Mouse (Mus musculus) adrenal gland (tissue): ENCODE measurements around the gene Gatad2b.

Experiments
- intact Hi-C: fragments of 180-260 bp; cut with DNase I; formaldehyde crosslinking; loops from one replicate; pipeline ENCODE4 v1.15.1; 2025

Gatad2b gene

GRCm38 (mm10) chr3:90374368-90374767, 81.4 kb downstream of the Gatad2b start:
- intact Hi-C loops, result loop anchor here (5.0 kb wide), 2 partner anchors 82 to 152 kb away; partner anchors contain the start of gene Gatad2b

DNA sequence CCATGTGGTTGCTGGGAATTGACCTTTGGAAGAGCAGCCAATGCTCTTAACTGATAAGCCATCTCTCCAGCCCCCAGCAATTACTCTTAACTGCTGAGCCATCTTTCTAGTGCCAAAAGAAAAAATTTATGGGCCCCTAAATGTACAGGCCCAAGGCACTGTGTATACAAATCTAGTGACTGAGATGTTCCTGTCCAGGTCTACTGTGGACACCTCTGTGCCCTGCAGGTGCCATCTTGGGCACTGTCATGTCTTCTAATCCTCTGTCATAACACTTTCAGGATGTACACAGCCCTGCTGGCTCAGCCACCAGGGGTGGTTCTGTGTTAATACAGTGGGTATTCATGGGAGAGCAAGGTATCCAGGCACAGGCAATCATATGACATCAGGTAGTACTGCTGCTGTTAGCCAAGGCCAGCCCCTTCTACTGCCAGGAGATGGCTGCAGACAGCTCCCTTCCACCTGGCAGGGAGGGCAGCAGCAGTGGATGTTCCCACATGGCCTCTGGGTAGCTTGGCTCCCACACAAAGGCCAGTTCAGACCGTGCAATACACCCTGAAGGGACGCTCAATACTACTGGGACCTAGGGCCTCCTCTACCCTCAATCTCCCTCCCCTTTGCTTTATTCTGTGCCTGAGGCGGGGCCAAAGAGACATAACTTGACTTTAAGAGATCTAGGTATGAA, 82.7 kb downstream of the Gatad2b start:
- intact Hi-C loops, result no loop called here

- intact Hi-C loops, result no loop called here
Observed at GRCm38 (mm10) chr3:90376247-90376585, 83.2 kb downstream of the Gatad2b start.

GRCm38 (mm10) chr3:90378496-90378895, 85.5 kb downstream of the Gatad2b start:
- intact Hi-C loops, result no loop called here

DNA sequence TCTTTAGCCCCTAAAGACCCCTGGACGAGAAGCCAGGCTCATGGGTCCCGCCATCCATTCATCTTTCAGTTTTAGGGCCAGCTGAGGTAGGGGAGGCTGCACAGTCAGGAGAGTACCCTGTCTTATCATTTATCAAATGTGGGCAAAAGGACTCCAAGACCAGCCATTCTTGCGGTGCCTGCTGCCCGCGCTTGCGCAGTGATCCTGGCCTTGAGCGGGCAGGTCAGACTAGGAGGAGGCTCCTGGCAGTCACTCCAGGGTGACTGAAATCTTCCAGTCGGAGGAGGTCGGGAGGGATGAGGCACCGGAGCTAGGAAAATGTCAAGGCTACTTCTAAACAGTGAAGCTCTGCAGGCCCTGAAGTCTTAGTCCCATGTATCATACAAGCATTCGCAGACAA, 88.7 kb downstream of the Gatad2b start:
- intact Hi-C loops, result no loop called here

DNA sequence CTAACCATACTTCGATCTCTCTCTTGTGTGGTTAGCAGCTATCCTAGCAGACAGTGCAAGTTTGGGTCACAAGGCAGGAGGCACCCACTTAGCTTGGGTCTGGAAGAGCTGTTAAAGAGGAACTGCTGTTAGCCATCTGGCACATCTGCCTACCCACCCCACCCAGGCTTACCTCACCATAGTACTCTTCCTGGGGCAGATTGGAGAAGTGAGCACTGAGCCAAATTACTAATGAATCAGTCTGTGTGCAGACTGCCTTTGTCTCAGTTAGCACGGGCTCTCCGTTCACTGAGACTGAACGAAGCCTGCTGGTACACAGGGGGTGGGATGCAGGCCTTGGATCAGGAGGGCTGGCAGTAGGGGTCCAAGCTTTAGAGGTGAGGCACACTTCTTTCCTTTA, 90.7 kb downstream of the Gatad2b start:
- intact Hi-C loops, result no loop called here

DNA sequence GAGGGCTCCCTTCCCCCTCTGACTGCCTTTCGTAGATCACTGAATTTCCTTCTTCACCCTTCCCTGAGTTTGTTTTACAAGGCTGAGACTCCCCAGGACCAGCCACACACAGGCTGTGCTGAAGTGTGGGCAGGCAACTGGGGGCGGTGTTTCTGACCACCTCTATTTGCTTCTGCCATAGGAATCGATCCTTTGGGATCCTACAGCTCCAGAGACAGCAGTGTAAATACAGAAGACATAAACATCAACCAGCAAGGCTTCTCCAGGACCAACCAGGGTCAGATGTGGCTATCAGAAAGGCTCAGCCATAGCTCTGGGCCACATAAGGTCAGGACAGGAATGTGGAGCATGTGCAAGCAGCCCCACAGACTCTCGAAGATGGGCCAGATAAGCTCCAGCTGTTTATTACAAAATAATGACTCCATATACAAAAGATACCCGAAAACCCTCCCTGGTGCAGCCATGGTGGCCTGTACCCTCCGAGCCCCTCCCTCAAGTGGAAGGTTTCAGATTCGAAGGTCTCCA, 91.9 kb downstream of the Gatad2b start:
- intact Hi-C loops, result no loop called here

DNA sequence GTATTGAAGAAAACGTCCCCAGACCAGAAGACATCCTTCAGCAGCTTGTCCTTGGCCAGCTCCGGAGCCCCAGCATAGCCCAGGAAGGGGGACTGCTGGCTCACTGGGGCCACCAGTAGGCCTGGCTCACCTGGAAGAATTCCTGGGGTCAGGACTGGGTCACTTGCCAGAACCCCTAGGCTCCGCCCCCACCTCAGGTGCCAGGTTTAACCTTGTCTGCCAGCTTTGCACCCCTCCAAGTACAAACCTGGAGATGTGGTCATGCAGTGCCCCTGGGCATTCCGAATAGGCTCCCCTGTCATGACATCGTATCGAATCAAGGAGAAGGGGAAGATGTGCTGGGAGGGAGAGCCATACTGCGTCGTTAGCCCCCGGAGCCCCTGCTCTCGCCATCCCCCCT, 93.8 kb downstream of the Gatad2b start:
- intact Hi-C loops, result no loop called here

DNA sequence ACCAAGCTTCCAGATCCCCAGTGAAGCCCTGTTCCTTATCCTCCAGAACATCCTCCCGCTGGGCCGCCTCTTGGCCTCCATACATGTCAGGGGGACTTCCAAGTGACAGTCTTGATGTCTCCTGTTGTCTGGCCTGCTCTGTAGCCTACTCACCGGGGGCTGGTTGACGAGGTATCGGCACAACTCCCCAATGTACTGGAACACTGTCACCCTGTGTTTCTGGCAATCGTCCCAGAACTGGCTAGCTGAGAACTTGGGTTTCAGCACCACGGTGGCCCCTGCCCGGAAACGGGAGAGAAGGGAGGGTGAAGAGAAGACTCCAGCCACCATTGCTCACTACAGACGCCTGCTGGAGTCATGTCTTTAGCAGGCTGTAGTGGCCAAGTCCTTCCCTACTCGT, 94.5 kb downstream of the Gatad2b start:
- intact Hi-C loops, result no loop called here

- intact Hi-C loops, result no loop called here
Observed at GRCm38 (mm10) chr3:90388192-90388591, 95.2 kb downstream of the Gatad2b start.

- intact Hi-C loops, result no loop called here
Observed at GRCm38 (mm10) chr3:90388726-90389510, 95.9 kb downstream of the Gatad2b start.

- intact Hi-C loops, result no loop called here
Observed at GRCm38 (mm10) chr3:90389511-90390490, 96.8 kb downstream of the Gatad2b start, which contains the start of gene Slc27a3. TSS of gene Slc27a3 (minus strand) at chr3:90389938.

DNA sequence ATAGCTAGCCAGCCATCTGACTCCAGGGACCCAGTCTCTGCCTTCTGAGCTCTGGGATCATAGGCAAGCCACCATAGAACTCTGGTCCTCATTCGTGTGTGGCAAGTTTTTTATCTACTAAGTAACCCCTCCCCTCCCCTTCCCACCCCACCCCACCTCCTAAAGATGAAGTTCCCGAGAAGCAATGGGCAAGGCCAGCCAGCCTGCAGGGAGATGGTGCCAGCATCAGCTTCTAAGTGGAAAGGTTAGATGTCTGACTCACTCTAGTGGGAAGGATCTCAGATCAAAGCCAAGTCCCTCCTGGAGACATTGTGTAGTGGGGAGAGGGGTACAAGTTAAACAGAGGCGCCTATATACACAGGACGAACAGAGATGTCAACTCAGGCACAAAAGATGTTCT, 98.0 kb downstream of the Gatad2b start:
- intact Hi-C loops, result no loop called here

DNA sequence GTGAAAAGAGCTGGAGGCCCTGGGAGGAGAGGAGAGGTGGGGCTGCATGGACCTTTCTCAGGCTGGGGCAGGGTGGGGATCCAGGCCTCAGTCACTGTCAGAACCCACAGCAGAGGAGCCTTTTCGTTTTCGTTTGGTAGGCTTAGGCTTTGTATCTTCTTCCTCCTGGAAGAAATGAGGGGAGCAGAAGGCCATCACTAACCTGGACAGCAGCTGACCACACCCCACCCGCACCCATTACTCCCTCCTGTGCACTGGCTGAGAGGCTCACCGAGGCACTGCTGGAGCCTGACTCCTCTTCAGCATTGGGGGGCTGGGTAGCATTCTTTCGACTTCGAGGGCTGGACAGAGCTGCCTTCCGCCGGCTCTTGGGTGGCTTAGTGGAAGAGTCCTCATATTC, 99.0 kb downstream of the Gatad2b start:
- intact Hi-C loops, result no loop called here

- intact Hi-C loops, result no loop called here
Observed at GRCm38 (mm10) chr3:90392661-90393060, 99.7 kb downstream of the Gatad2b start.

GRCm38 (mm10) chr3:90395629-90396028, 102.7 kb downstream of the Gatad2b start:
- intact Hi-C loops, result no loop called here

- intact Hi-C loops, result no loop called here
Observed at GRCm38 (mm10) chr3:90400993-90401392, 108.0 kb downstream of the Gatad2b start.

DNA sequence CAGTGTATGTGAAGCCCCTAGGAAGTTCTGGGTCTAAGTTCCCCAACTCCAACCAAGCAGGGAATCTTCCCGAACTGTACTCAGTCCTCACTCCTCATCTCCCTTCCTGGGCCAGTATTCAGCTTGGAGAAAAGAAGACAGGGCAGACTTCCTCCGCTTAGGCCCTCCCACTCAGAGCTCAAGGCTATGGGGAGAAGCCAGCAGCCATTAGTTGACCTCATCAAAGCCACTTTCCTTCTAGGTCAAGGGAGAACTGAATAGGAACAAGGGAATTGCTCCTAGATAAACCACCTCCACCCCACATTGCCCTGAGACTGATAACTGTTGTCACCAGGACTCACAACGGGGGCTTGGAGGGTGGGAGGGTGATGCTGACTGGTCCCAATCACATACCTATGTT, 111.1 kb downstream of the Gatad2b start:
- intact Hi-C loops, result no loop called here

DNA sequence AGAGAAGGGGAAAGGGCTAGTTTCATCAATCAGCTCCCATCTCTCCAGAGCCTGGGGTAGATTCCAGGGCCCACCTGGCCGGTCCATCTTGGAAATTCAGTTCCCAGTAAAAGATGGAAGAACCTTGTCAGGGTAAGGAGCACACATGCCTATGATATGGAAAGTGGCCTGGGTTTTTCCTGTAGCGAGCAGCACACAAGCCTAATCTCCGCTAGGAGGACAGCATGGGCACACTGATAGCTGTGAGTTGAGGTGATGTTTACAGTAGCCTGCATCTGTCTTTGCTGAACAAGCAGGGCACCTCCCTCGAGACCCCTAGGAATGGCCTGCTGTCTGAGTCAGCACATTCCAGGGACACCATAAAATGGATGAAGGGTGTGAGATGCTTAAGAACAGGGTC, 111.6 kb downstream of the Gatad2b start:
- intact Hi-C loops, result no loop called here

- intact Hi-C loops, result no loop called here
Observed at GRCm38 (mm10) chr3:90406414-90406813, 113.4 kb downstream of the Gatad2b start.

- intact Hi-C loops, result no loop called here
Observed at GRCm38 (mm10) chr3:90408721-90409120, 115.7 kb downstream of the Gatad2b start.
